Mouse (Mus musculus) lung, embryonic 15.5 days (tissue): ENCODE results near the gene Rinl. TPM values are rescaled to one million over a fixed set of nuclear protein-coding genes. Genes with fewer than 3 reads are reported as not detected.

Experiments used
- ATAC-seq: fragments of 200-750 bp; cut with Nextera tagmentation; 2 replicates; pipeline ENCODE4 v1.8.0; 2017; ENCODE audit warnings: moderate number of reproducible peaks, borderline replicate concordance; ENCODE audit not compliant: low FRiP score, low TSS enrichment; ENCODE audit errors: extremely low read depth
- H3K27ac ChIP-seq: fragments of 300-500 bp; sonication (generic); 2 replicates; pipeline ENCODE4 v1.5.1; 2015; ENCODE audit warnings: moderate library complexity, mild to moderate bottlenecking, inconsistent platforms
- H3K27me3 ChIP-seq: fragments of 300-500 bp; sonication (generic); 2 replicates; pipeline ENCODE4 v1.6.1; 2015; ENCODE audit warnings: inconsistent platforms
- H3K36me3 ChIP-seq: fragments of 300-500 bp; sonication (generic); 2 replicates; pipeline ENCODE4 v1.6.1; 2015; ENCODE audit warnings: inconsistent platforms
- H3K4me1 ChIP-seq: fragments of 300-500 bp; sonication (generic); 2 replicates; pipeline ENCODE4 v1.6.1; 2015; ENCODE audit warnings: inconsistent platforms
- H3K4me2 ChIP-seq: fragments of 300-500 bp; sonication (generic); 2 replicates; pipeline ENCODE4 v1.6.1; 2015; ENCODE audit warnings: inconsistent platforms, mild to moderate bottlenecking, moderate library complexity
- H3K4me3 ChIP-seq: fragments of 300-500 bp; sonication (generic); 2 replicates; pipeline ENCODE4 v1.5.1; 2015; ENCODE audit warnings: mild to moderate bottlenecking, inconsistent platforms
- H3K9ac ChIP-seq: fragments of 300-500 bp; sonication (generic); 2 replicates; pipeline ENCODE4 v1.6.1; 2015; ENCODE audit warnings: inconsistent platforms
- H3K9me3 ChIP-seq: fragments of 300-500 bp; sonication (generic); 2 replicates; pipeline ENCODE4 v1.6.1; 2016; ENCODE audit warnings: inconsistent platforms
- WGBS: fragments of 180-500 bp; shearing (Covaris S2); methylation state at CpG from one replicate; pipeline ENCODE4 v1.1.7; 2015; 5-methylcytosine and 5-hydroxymethylcytosine counted together
- polyA plus RNA-seq: library from polyadenylated mRNA; unstranded; fragments of >200 nt; fragmentation: Nextera tagmentation; extraction: Ambion mirVana; gene quantifications from 2 replicates; pipeline ENCODE4 v1.2.1, GENCODE M21; 2015

Gene Rinl
- polyA plus RNA-seq, 1 experiment from 2014 or later: 8.8 TPM

DNA sequence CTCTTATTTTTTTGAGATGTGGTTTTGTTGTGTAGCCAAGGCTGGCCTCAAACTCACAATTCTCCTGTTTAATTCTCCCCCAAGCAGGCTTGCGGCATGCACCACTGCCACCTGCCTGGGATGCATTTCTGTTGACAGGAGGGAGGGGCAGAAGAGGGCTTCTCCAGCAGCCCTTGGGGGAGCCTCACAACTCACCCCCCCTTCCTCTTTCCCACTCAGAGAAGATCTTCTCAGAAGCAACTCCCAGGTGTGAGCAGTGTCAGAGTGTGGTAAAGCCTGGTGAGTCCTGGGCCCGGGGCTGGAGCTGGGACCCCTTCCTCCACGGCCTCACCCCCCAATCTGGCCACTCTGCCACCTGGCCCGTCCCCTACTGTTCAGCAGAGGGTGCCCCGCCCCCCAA lies 3.6 kb upstream of the Rinl start:
- H3K4me2 ChIP-seq: no peak overlapping the region
- no peaks in the 10 kb centered on the region for H3K36me3 ChIP-seq
- H3K9me3 ChIP-seq: no peaks in the 10 kb centered on the region
- H3K9ac ChIP-seq: no peak overlapping the region
- H3K27ac ChIP-seq: no peak overlapping the region
- H3K4me3 ChIP-seq: no peak overlapping the region
- 60% methylated on average over 5 of the region's 5 CpGs for WGBS
- H3K4me1 ChIP-seq: peaks cover 16% of the 10 kb centered on the region
- no peaks in the 10 kb centered on the region for H3K27me3 ChIP-seq
- ATAC-seq: no peak

DNA sequence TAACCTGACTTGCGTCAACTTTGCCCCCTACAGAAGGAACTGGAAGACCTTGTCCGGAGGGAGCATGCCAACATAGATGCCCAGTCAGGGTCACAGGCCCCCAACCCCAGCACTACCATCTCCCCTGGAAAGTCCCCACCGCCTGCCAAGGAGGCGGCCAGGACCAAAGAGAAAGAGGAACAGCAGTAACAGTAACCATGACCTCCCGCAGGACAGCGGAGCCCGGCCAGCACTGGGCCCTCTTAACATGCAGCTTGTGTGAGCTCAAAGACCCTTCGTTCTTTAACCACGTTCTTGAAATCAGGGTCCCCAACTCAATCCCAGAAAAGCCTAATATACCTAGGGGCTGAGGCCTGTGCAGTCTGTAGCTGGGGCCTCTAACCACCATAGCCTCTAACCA lies 885 bp upstream of the Rinl start:
- Histone ChIP-seq H3K36me3 (no peaks in the 10 kb centered on the region), H3K4me2 (no peak overlapping the region), H3K9ac (no peak overlapping the region), H3K27ac (no peak overlapping the region), H3K9me3 (no peaks in the 10 kb centered on the region), H3K27me3 (no peaks in the 10 kb centered on the region), H3K4me1 (peaks cover 11% of the 10 kb centered on the region; the same call in 1 of the 2 replicates), H3K4me3 (no peak overlapping the region)
- ATAC-seq: no peak
- WGBS: 95% methylated on average over 9 of the region's 9 CpGs

DNA sequence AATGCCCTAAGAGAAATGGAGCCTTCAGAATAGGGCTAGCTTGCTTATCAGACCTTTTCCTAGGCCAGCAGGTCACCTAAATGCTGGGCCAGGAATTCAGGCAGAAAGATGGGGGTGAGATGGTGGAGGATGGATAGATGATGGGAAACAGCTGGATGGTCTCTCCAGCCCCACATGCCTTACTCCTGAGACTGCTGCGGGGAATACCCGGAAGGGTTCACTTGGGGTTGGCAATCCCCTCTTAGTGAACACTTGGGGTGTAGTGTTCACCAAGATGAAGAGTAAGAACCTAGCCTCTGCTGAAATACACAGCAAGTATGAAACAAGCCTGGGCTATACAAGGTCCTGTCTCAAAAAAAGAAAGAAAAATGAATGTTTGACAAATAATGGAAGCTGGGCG lies 466 bp downstream of the Rinl start:
- no peaks in the 10 kb centered on the region for H3K36me3 ChIP-seq
- ATAC-seq: no peak
- no peak overlapping the region for H3K4me3 ChIP-seq
- H3K9ac ChIP-seq: no peak overlapping the region
- H3K27ac ChIP-seq: no peak overlapping the region
- H3K9me3 ChIP-seq: no peaks in the 10 kb centered on the region
- H3K4me1 ChIP-seq: peaks cover 11% of the 10 kb centered on the region; the same call in 1 of the 2 replicates
- WGBS: 42% methylated on average over 3 of the region's 3 CpGs
- no peaks in the 10 kb centered on the region for H3K27me3 ChIP-seq
- H3K4me2 ChIP-seq: no peak overlapping the region

DNA sequence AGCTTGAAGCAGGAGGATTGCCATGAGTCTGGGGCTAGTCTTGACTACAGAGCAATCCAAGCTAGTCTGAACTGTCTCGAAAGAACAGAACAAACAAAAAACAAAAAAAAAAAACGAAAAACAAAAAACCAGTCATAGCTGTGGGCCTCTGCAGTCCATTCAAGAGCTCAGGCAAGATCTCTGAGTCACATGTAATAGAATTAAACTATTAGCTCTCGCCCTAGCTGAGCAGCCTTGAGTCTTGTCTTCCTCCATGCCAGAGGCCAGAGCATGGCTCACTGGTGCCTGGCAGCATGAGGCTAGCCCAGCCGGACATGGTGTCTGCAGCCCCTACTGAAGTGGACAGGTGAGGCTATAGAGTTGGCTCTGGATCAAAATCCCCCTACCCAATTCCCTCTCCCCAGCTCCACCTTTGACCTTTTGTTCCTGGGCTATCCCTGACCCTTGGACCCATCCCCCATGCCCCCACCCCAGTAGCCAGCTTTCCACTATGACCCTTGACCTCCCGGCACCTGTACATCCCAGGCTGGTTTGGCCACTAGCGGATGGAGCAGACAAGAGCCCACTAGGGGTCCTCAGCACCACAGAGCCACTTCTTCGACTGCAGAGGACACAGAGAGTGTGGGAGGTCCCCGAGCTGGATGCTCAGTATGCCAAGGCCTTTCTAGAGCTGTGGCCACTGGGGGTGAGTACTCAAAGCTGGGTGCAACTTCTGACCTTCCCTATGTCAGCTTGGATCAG lies 1.5 kb downstream of the Rinl start:
- Histone ChIP-seq H3K27ac (no peak overlapping the region), H3K27me3 (no peaks in the 10 kb centered on the region), H3K36me3 (no peaks in the 10 kb centered on the region), H3K4me2 (no peak overlapping the region), H3K4me1 (peaks cover 11% of the 10 kb centered on the region; the same call in 1 of the 2 replicates), H3K4me3 (no peak overlapping the region), H3K9ac (no peak overlapping the region), H3K9me3 (no peaks in the 10 kb centered on the region)
- no peak for ATAC-seq
- WGBS: 48% methylated on average over 8 of the region's 8 CpGs

DNA sequence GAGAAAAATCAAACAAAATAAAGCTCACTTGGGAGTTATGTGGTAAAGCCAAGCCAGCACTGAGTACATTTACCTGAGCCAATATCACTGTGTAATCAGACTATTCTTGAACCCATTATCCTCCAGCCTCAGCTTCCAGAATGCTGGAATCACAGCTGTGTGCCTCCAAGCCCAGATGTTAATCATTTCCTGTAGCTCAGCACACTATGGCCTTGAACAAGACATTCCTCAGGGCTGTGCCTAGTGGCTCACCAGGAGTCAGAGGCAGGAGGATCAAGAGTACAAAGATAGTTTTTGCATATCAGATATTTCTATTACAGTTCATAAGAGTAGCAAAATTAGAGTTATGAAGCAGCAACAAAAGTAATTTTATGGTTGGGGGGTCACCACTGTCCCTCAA lies 2.9 kb downstream of the Rinl start:
- H3K27me3 ChIP-seq: no peaks in the 10 kb centered on the region
- no peaks in the 10 kb centered on the region for H3K9me3 ChIP-seq
- peaks cover 19% of the 10 kb centered on the region for H3K4me1 ChIP-seq
- no peak overlapping the region for H3K9ac ChIP-seq
- no peaks in the 10 kb centered on the region for H3K36me3 ChIP-seq
- ATAC-seq: no peak
- no peak overlapping the region for H3K4me3 ChIP-seq
- no peak overlapping the region for H3K27ac ChIP-seq
- no peak overlapping the region for H3K4me2 ChIP-seq

DNA sequence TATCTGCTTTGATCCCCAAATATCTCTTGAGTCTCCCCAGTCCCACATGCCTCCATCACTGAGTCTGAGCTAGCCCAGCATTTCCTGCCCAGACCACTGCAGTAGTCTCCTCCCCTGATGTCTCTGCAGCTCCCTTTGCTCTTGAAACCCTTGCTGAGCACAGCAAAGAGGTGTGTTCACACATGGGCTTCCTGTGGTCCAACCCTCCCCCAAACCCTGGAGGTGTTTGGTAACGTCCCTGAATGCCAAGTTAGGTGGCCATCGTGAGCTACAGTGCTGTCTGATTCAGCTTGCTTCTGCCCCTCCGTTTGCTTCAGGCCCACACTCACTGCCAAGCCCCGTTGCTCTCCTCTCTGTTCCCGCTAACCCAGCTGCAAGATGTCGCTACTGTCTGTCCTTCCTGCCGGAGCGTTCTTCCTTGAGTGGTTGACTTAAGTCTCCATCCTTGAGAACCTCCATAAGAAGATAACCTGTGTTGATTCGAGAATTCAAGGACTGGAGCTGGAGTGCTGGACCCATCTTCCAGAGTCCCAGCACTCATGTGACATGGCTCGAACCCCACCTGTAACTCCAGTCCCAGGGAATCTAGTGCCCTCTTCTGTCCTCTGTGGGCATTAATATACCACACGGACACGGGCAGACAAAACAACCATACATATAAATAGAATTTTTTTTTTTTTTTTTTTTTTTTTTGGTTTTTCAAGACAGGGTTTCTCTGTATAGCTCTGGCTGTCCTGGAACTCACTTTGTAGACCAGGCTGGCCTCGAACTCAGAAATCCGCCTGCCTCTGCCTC lies 3.8 kb downstream of the Rinl start:
- peaks cover 23% of the 10 kb centered on the region for H3K4me1 ChIP-seq
- WGBS: 66% methylated on average over 14 of the region's 14 CpGs
- no peak overlapping the region for H3K4me3 ChIP-seq
- no peaks in the 10 kb centered on the region for H3K36me3 ChIP-seq
- H3K9me3 ChIP-seq: no peaks in the 10 kb centered on the region
- no peak overlapping the region for H3K9ac ChIP-seq
- H3K27me3 ChIP-seq: no peaks in the 10 kb centered on the region
- H3K4me2 ChIP-seq: no peak overlapping the region
- no peak overlapping the region for H3K27ac ChIP-seq
- ATAC-seq: no peak

DNA sequence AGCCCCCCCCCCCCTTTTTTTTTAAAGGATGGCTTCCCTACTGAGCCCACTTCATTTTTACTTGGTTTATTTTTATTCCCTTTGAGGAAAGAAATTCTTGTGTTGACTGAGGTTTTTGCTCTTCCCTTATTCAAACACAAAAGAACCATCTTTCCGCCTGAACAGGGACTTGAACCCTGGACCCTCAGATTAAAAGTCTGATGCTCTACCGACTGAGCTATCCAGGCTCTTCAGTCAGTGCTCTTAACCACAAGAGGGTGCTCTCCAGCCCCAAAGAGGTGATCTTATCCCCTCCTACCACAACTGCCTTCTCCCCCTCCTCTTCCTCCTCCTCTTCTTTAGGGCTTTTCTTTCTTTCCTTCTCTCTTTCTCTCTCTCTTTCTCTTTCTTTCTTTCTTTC lies 5.1 kb downstream of the Rinl start:
- Histone ChIP-seq H3K36me3 (no peaks in the 10 kb centered on the region), H3K4me1 (peaks cover 22% of the 10 kb centered on the region), H3K9ac (no peak overlapping the region), H3K4me2 (no peak overlapping the region), H3K27me3 (no peaks in the 10 kb centered on the region), H3K4me3 (no peak overlapping the region), H3K27ac (no peak overlapping the region), H3K9me3 (no peaks in the 10 kb centered on the region)
- WGBS: 22% methylated on average over 2 of the region's 2 CpGs
- no peak for ATAC-seq

DNA sequence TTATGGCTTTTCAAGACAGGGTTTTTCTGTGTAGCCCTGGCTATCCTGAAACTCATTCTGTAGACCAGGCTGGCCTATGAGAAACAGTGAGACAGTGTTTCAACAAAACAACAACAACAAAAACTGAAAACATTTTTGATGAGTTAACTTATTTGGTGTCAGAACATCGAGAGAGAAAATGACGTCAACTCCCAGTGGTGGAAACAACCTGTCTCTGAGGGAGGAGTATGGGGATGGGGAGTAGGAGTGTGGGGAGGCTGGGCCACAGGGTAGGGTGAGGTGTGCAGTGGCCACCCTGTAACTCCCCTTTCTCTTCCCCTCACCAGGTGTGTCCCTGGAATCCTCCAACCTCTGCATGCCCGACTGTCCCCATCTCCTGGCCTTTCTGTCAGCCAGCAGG lies 5.7 kb downstream of the Rinl start:
- ATAC-seq: no peak

DNA sequence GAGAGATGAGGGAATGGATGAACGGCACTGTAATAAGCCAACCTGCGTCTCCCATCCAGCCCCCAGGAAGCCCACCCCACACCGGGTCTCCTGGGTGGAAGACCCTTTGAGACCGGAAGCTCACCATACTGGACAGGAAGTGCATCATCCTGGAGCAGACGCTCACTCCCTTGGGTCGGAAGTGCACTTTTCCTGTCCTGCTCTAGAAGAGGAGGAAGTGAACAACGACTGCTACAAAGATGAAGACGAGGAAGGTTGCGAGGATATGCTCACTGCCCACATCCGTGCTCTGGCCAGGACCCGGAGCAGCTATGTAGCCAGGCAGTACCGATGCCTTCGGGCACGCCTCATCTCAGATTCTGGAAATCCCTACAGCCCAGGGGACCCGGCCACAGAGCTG lies 7.1 kb downstream of the Rinl start:
- ATAC-seq: no peak
- H3K4me2 ChIP-seq: peak overlapping the region; percentile 53
- H3K36me3 ChIP-seq: no peaks in the 10 kb centered on the region
- H3K9me3 ChIP-seq: no peaks in the 10 kb centered on the region
- peak overlapping the region; percentile 20 for H3K4me3 ChIP-seq
- no peaks in the 10 kb centered on the region for H3K27me3 ChIP-seq
- H3K9ac ChIP-seq: no peak overlapping the region
- H3K4me1 ChIP-seq: peaks cover 12% of the 10 kb centered on the region
- peak overlapping the region; percentile 75 for H3K27ac ChIP-seq
- WGBS: 66% methylated on average over 15 of the region's 15 CpGs

More for the DNA sequence above, 5.7 kb downstream of the Rinl start:
- peaks cover 17% of the 10 kb centered on the region for H3K4me1 ChIP-seq
- H3K4me3 ChIP-seq: no peak overlapping the region
- no peak overlapping the region for H3K4me2 ChIP-seq
- H3K27me3 ChIP-seq: no peaks in the 10 kb centered on the region
- no peaks in the 10 kb centered on the region for H3K9me3 ChIP-seq
- 67% methylated on average over 3 of the region's 3 CpGs for WGBS
- H3K27ac ChIP-seq: no peak overlapping the region
- no peaks in the 10 kb centered on the region for H3K36me3 ChIP-seq
- no peak overlapping the region for H3K9ac ChIP-seq

DNA sequence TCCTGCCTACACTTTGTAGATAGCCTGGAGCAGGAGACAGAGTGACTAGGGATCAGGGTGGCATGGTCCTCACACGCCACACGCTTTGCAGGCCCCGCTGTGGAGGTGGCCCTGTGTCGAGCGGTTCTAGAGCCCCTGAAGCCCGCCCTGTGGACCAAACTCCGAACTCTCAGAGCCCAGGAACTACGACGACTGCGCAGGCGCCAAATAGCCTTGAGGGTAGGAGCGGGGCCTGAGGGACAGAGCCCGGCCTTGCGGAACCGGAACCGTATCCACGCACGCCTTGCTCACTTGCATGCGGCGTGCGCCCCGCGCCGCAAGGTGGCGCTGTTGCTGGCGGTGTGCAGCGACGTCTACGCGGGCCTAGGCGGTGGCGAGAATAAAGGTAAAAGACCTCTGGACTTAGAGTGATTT lies 7.8 kb downstream of the Rinl start:
- Histone ChIP-seq H3K4me2 (peak overlapping the region; percentile 53), H3K9ac (peak overlapping the region; percentile 36), H3K4me1 (peaks cover 20% of the 10 kb centered on the region), H3K27me3 (no peaks in the 10 kb centered on the region), H3K36me3 (no peaks in the 10 kb centered on the region), H3K4me3 (peak overlapping the region; percentile 20), H3K9me3 (no peaks in the 10 kb centered on the region), H3K27ac (peak overlapping the region; percentile 75)
- WGBS: 10% methylated on average over 32 of the region's 32 CpGs
- peak; percentile 80; the same call in 1 of the 2 replicates for ATAC-seq

DNA sequence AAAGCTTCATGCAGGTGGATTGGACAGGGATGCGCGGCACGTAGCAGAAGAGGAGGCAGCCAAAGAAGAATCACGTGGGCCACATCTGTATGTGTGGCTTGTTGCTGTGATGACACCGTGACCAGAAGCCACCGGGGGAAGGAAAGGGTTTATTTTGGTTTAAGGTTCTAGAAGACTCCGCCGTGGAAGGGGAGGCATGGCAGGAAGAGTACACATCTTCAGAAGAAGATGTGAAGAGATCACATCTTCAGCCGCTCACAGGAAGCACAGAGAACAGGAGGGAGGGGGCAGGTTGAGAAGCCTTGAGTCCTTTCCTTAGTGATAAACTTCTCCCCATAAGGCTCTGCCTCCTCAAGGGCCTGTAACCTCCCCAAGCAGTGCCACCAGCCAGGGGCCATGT lies 11.2 kb downstream of the Rinl start:
- no peak for ATAC-seq
- 90% methylated on average over 9 of the region's 9 CpGs for WGBS
- no peak overlapping the region for H3K4me3 ChIP-seq
- H3K4me1 ChIP-seq: peaks cover 51% of the 10 kb centered on the region
- no peak overlapping the region for H3K27ac ChIP-seq
- H3K27me3 ChIP-seq: no peaks in the 10 kb centered on the region
- no peaks in the 10 kb centered on the region for H3K36me3 ChIP-seq
- no peak overlapping the region for H3K9ac ChIP-seq
- no peak overlapping the region for H3K4me2 ChIP-seq
- no peaks in the 10 kb centered on the region for H3K9me3 ChIP-seq

DNA sequence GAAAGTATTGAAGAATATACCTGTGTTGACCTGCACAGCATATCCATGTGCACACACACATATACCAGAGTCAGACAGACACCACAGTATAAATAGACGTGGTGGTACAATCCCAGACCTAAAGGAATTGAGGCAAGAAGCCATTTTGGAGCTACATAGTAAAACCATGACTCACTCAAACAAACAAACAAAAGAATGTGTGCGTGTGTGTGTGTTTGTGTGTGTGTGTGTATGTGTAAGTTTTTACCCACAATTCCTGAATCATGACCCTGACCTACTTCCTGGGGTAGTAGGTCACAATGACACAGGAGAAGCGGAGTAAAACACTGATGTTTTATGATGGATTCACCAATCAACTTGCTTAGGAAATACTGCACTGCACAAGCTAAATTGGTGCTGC lies 12.7 kb downstream of the Rinl start:
- no peaks in the 10 kb centered on the region for H3K9me3 ChIP-seq
- H3K9ac ChIP-seq: 0 out of 2 replicates have a peak overlapping the region, but pooled peaks have one; percentile 7
- H3K36me3 ChIP-seq: no peaks in the 10 kb centered on the region
- no peak overlapping the region for H3K4me3 ChIP-seq
- ATAC-seq: no peak
- H3K4me2 ChIP-seq: no peak overlapping the region
- peak overlapping the region; percentile 97 for H3K27ac ChIP-seq
- peaks cover 46% of the 10 kb centered on the region for H3K4me1 ChIP-seq
- no peaks in the 10 kb centered on the region for H3K27me3 ChIP-seq
- 57% methylated on average over 3 of the region's 3 CpGs for WGBS
